Mouse (Mus musculus) liver, adult 2 months (tissue): ENCODE measurements at regions not wholly inside any gene's neighbourhood (a gene's known extent, or its start where the extent isn't known, plus 50 kb on each side); places are given as distances from the start of the nearest gene placed in this dataset.

Source experiments
- DNase-seq: peaks from one replicate; pipeline ENCODE4 v3.0.0-alpha.2; 2011; ENCODE audit warnings: low read depth, low spot score; ENCODE audit errors: extremely low read depth
- H3K27ac ChIP-seq: fragments of 200-500 bp; replicated peaks from 2 replicates; pipeline ENCODE4 v1.5.1; 2012; ENCODE audit warnings: low read depth, mild to moderate bottlenecking, control low read depth, inconsistent platforms, low read length; ENCODE audit not compliant: insufficient read depth
- H3K27me3 ChIP-seq: fragments of 200-500 bp; 2 replicates; pipeline ENCODE4 v1.6.1; 2012; ENCODE audit warnings: mild to moderate bottlenecking, moderate library complexity, low read length, inconsistent platforms; ENCODE audit not compliant: control insufficient read depth, insufficient read depth
- H3K36me3 ChIP-seq: fragments of 200-500 bp; 2 replicates; pipeline ENCODE4 v1.6.1; 2012; ENCODE audit warnings: low read length, inconsistent platforms; ENCODE audit not compliant: control insufficient read depth, insufficient read depth
- H3K4me1 ChIP-seq: fragments of 200-500 bp; 2 replicates; pipeline ENCODE4 v1.6.1; 2011; ENCODE audit warnings: low read length; ENCODE audit not compliant: control insufficient read depth, insufficient read depth
- H3K4me3 ChIP-seq: fragments of 200-500 bp; 2 replicates; pipeline ENCODE4 v1.5.1; 2011; ENCODE audit warnings: low read depth, mild to moderate bottlenecking, control low read depth, low read length, moderate library complexity; ENCODE audit not compliant: insufficient read depth
- H3K79me2 ChIP-seq: fragments of 200-500 bp; 2 replicates; pipeline ENCODE4 v1.6.1; 2012; ENCODE audit warnings: inconsistent platforms, mild to moderate bottlenecking, low read length, moderate library complexity; ENCODE audit not compliant: control insufficient read depth, insufficient read depth
- H3K9ac ChIP-seq: fragments of 200-500 bp; 2 replicates; pipeline ENCODE4 v1.6.1; 2012; ENCODE audit warnings: low read depth, mild to moderate bottlenecking, control low read depth, inconsistent platforms, low read length
- CTCF ChIP-seq: fragments of 200-500 bp; IDR thresholded peaks from 2 replicates; pipeline ENCODE4 v1.5.1; 2011; ENCODE audit warnings: low read depth, low read length, control low read depth
- POLR2A ChIP-seq: fragments of 200-500 bp; IDR thresholded peaks from 2 replicates; pipeline ENCODE4 v1.6.1; 2011; ENCODE audit warnings: low read length, control low read depth; ENCODE audit not compliant: insufficient read depth; ENCODE audit errors: extremely low read depth
- WGBS: fragments of 180-500 bp; shearing (Covaris S2); methylation state at CpG from one replicate; pipeline ENCODE4 v1.1.7; 2018; 5-methylcytosine and 5-hydroxymethylcytosine counted together

DNA sequence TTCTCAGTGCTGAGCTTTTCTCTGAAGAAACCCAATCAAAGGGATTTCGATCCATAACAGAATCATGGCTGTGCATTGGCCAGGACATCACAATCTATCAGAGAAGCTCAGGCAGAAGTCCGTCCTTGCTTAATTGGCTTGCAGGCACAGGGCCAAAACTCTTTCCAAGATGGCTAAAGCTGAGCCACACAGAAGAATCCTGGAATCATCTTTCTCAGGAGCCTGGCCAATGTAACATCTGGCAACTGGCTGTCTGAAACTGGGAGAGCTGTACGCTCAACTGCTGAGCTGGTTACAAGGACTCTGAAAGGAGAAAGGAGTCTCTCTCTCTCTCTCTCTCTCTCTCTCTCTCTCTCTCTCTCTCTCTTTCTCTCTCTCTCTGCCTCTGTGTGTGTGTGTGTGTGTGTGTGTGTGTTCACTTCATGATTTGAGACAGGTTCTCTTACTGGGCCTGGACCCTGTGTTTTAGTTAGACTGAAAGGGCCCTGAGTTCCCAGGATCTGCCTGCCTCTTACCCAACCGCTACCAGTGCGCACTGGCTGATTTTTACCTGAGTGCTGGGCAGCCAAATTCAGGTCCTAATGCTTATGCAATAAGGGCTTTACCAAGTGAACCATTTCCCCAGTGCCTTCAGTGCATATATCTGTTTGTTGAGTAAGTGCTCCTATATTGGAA is 333.3 kb upstream of the Cwc22 start:
- Histone ChIP-seq H3K4me3 (no peak overlapping the region), H3K79me2 (no peaks in the 10 kb centered on the region), H3K27me3 (no peaks in the 10 kb centered on the region), H3K27ac (no peak overlapping the region), H3K4me1 (no peaks in the 10 kb centered on the region), H3K36me3 (no peaks in the 10 kb centered on the region), H3K9ac (no peak overlapping the region)
- TF ChIP-seq CTCF (no peak), POLR2A (no peak)
- 78% methylated on average over 5 of the region's 5 CpGs for whole genome bisulfite sequencing
- peak; percentile 1 for DNase-seq

DNA sequence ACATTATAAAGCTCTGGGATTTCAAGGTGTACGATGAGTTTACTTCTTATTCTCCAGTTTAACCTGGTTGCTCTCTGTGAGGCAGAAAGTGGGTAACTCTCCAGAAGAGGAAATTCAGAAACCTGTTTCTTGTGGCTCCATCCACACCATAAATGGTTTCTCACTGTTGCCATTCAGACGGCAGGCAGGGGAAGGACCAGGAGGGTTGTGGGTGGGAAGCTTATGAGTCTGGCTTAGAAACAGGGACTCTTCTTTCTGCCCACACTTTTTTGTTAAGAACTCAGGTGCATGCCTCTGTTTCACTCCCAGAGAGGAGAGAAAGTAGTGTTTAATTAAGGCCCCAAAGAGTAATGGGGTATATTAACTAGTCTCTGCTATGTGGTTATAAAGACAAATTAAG is 332.5 kb upstream of the Cwc22 start:
- Histone ChIP-seq H3K4me1 (no peaks in the 10 kb centered on the region), H3K4me3 (no peak overlapping the region), H3K27ac (no peak overlapping the region), H3K27me3 (no peaks in the 10 kb centered on the region), H3K79me2 (no peaks in the 10 kb centered on the region), H3K9ac (no peak overlapping the region), H3K36me3 (no peaks in the 10 kb centered on the region)
- DNase-seq: no peak
- TF ChIP-seq POLR2A: no peak
- no peak for TF ChIP-seq CTCF
- WGBS: 92% methylated on average over 2 of the region's 2 CpGs

DNA sequence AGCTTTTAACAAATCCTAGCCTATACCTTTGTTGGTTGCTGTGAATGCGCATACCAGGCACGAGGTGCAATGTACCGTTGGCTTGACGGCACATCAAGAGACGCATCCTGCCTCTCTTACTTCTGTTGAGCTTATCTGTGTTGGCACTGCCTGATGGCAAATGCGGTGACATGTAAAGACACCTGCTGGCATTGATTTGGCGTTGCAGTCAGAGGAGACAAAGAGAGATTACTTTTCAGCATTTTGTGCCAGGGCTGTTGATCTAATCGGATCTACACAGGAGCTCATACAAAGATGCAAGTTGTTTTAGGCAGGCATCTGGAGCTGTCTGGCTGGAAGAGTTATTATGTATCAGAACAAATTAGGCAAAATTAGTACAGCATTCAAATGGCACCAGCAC is 331.5 kb upstream of the Cwc22 start:
- Histone ChIP-seq H3K27ac (no peak overlapping the region), H3K4me1 (no peaks in the 10 kb centered on the region), H3K4me3 (no peak overlapping the region), H3K36me3 (no peaks in the 10 kb centered on the region), H3K27me3 (no peaks in the 10 kb centered on the region), H3K9ac (no peak overlapping the region), H3K79me2 (no peaks in the 10 kb centered on the region)
- TF ChIP-seq CTCF (no peak), POLR2A (no peak)
- 87% methylated on average over 8 of the region's 8 CpGs for WGBS
- no peak for DNase-seq

DNA sequence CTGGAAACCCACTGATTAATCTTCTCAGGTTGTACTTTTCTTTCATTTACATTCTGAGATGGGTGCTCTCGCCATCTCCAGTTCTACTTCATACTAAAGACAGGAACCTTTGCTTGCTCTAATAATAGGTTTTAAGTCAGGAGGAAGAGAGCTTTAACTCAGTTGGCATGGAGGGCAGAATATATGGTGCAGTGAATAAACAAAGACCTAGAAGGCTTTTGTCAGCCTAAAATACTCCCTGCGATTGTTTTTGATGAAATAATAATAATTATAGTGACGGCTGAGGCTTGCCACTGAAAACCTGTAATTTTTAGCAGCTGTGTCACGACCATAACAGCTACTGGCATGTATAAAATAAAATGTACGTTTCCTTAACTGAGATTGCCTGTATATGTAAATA is 327.9 kb upstream of the Cwc22 start:
- Histone ChIP-seq H3K4me3 (no peak overlapping the region), H3K27ac (no peak overlapping the region), H3K4me1 (no peaks in the 10 kb centered on the region), H3K79me2 (no peaks in the 10 kb centered on the region), H3K36me3 (no peaks in the 10 kb centered on the region), H3K9ac (no peak overlapping the region), H3K27me3 (no peaks in the 10 kb centered on the region)
- TF ChIP-seq CTCF (no peak), POLR2A (no peak)
- no peak for DNase-seq
- WGBS: 82% methylated on average over 5 of the region's 5 CpGs

DNA sequence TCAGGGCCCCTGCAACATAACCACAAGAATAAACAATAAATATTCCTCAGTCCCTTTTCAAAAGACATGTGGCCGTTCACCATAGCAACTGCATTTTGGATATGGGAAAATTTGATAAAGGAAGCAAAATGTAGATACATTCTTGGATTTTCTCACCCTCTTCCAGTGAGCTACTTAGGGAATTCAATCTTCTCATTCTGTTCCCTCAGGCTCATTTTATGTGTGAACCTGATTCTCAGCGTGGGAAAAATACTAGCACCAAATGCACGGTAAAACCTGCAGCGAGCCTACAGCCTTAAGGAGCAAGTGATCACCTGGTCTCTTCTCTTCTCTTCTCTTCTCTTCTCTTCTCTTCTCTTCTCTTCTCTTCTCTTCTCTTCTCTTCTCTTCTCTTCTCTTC is 322.5 kb upstream of the Cwc22 start:
- TF ChIP-seq CTCF: no peak
- no peak for TF ChIP-seq POLR2A
- WGBS: 89% methylated on average over 4 of the region's 4 CpGs
- Histone ChIP-seq H3K9ac (no peak overlapping the region), H3K4me1 (no peaks in the 10 kb centered on the region), H3K27me3 (no peaks in the 10 kb centered on the region), H3K4me3 (no peak overlapping the region), H3K36me3 (no peaks in the 10 kb centered on the region), H3K79me2 (no peaks in the 10 kb centered on the region), H3K27ac (no peak overlapping the region)
- no peak for DNase-seq

DNA sequence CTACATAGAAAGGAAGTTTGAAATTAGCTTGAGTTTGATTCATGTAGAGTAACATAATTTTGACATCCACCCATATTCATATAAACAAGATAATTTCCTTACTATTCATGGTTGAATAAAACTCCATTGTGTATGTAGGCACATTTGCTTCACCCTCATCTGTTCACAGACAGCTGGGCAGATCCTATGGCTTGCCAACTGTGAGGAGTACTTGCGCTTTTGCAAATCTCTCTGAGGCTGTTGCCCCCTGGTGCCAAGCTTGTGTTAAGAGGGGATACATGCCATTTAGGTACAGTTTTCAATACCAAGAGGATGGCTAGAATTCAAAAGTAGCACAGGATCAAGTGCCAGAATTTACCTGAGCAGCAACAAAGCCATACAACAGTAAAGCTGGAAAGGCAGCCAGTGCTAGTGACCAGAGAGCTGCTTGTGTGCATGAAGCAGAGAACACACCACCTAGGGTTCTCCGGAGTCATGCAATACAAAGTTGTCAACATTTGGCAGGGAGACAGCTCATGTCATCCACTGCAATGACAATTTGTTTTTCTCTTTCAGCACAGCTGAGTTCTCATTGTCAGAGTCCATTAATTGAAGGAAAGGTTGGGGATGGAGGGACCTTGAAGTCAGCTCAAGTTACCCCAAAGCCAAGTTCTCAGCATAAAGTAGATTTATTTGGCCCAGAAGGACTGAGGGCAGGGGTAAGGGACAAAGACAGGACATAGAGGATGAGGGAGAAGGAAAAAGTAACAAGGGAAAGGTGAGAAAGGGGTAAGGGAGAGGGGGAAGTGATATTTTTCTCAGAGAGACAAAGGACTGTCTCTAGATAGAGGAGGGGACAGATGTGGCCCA is 321.6 kb upstream of the Cwc22 start:
- Histone ChIP-seq H3K9ac (no peak overlapping the region), H3K27ac (no peak overlapping the region), H3K79me2 (no peaks in the 10 kb centered on the region), H3K27me3 (no peaks in the 10 kb centered on the region), H3K36me3 (no peaks in the 10 kb centered on the region), H3K4me1 (no peaks in the 10 kb centered on the region), H3K4me3 (no peak overlapping the region)
- WGBS: 95% methylated on average over 2 of the region's 2 CpGs
- no peak for DNase-seq
- TF ChIP-seq POLR2A (no peak), CTCF (no peak)
